Mouse (Mus musculus): ENCODE measurements around the gene Bbs7. TPM values are rescaled to one million over a fixed set of nuclear protein-coding genes. Genes with fewer than 3 reads are reported as not detected.
A peak's percentile ranks its signal among the peaks of the same experiment; 100 is the strongest.
"Not testable (repeated sequence)": the region's sequence is repeated elsewhere in the genome, so short reads cannot be mapped to it uniquely, and the experiment has no call there.

Bbs7 gene
- 9.9 and 11.7 TPM in 2 replicates for polyA plus RNA-seq (2014; fragmentation: Nextera tagmentation; extraction: Ambion mirVana)

DNA sequence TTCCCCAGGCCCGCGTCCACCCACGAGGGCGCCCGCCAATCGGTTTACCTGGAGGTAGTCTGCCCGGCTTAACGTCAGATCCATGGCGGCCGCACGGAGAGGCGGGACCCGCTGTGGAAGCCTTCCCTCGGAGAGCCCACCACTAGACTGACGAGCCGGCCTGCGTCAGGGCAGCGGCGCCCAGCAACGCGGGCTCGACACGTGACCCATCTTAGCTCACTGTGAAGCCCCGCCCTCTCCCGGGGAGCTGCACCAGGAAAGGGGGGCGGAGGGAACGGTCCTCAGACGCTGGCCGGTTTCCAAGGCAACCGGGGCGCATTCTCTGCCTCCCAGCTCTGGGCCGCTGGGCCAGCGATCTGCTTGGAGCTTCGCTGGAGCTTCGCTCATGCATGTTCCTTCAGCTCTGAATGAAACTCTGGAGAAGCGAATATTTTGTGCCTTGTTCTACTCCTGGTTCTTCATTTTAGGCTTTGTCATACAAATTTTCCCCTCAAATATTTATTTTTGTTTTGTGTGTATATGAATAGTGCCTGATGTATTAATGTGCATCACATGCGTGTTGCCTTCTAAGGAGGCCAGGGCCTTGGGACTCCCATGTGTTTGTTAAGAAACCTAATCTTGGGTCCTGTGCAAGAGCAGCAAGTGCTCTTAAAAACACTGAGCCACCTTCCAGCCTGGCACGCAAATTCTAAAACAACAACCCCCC is at the start of gene Bbs7:
Gene Bbs7, minus strand, starts transcription at position 276 of the 706 bp plus-strand sequence.
- peak; percentile 92 for DNase-seq (ENCODE audit: low spot score)
- peak within 1 kb of the TSS; percentile 85 for H3K4me2 ChIP-seq
- no peaks in the 10 kb centered on the region; the same call in 1 of the 2 replicates for H3K4me1 ChIP-seq (replicated peaks; ENCODE audit: control insufficient read depth, insufficient read depth, low read length)
- peak within 1 kb of the TSS; percentile 71 for H3K9ac ChIP-seq (ENCODE audit: low read depth, low read length)
- H3K9me3 ChIP-seq (ENCODE audit: control insufficient read depth, low read length) = no peaks in the 10 kb centered on the region
- no peaks in the 10 kb centered on the region for H3K36me3 ChIP-seq (ENCODE audit: control insufficient read depth, insufficient read depth, low read length)
- ATAC-seq (replicated peaks; ENCODE audit: low FRiP score) = peak; percentile 98
- 5% methylated on average over 38 of the region's 38 CpGs for WGBS
- no peak within 1 kb of the TSS for H3K27ac ChIP-seq (ENCODE audit: low read depth, low read length)
- H3K4me3 ChIP-seq (ENCODE audit: low read depth, low read length) = peak within 1 kb of the TSS; percentile 69
- no peaks in the 10 kb centered on the region for H3K27me3 ChIP-seq (replicated peaks; ENCODE audit: control insufficient read depth, insufficient read depth, low read length)

- H3K36me3 ChIP-seq (ENCODE audit: control insufficient read depth, insufficient read depth, low read length); H3K4me3 ChIP-seq (ENCODE audit: low read depth, low read length); ATAC-seq (replicated peaks; ENCODE audit: low FRiP score); H3K27me3 ChIP-seq (replicated peaks; ENCODE audit: control insufficient read depth, insufficient read depth, low read length); H3K9ac ChIP-seq (ENCODE audit: low read depth, low read length); H3K27ac ChIP-seq (ENCODE audit: low read depth, low read length); H3K9me3 ChIP-seq (ENCODE audit: control insufficient read depth, low read length); H3K4me2 ChIP-seq; DNase-seq (ENCODE audit: low spot score); H3K4me1 ChIP-seq (replicated peaks; ENCODE audit: control insufficient read depth, insufficient read depth, low read length): not testable (repeated sequence)
Measured at GRCm38 (mm10) chr3:36645245-36645559, 31.9 kb upstream of the Bbs7 start.

DNA sequence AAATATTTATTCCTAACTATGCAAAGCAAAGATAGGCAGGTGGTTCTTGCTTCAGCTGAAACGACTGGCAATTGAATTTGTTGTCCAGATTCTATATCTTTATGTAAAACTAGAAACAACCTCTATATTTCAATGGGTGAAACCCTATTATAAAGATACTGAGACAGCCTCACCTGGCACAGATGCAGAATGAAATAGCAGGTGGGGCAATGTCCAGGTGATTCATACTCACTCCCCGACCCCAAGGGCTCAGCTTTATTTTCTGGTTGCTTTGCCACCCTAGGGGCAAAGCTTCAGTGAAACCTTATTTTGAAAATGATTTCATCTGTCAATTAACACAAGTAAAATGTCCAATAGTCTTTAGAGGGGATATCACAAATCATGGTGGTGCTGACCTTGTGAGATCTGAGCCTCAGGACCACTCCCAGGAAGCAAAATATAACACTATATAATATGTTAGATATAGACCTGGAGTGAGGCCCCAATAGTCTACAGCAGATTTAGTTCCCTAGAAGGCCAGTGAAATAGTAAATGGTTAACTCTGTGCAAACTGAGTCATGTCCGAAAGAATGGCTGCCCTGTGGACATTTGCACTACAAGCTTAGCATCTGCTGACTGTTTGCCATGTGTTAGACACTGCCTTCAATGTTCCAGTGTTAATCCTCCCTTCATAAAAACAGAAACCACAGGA is 31.4 kb upstream of the Bbs7 start:
- H3K4me1 ChIP-seq (replicated peaks; ENCODE audit: control insufficient read depth, insufficient read depth, low read length) = no peaks in the 10 kb centered on the region
- no peak overlapping the region for H3K4me2 ChIP-seq
- H3K9me3 ChIP-seq (ENCODE audit: control insufficient read depth, low read length) = no peaks in the 10 kb centered on the region
- H3K27me3 ChIP-seq (replicated peaks; ENCODE audit: control insufficient read depth, insufficient read depth, low read length) = no peaks in the 10 kb centered on the region
- WGBS = 73% methylated on average over 3 of the region's 3 CpGs
- no peak overlapping the region for H3K27ac ChIP-seq (ENCODE audit: low read depth, low read length)
- H3K9ac ChIP-seq (ENCODE audit: low read depth, low read length) = no peak overlapping the region
- ATAC-seq (replicated peaks; ENCODE audit: low FRiP score) = no peak
- H3K4me3 ChIP-seq (ENCODE audit: low read depth, low read length) = no peak overlapping the region
- no peak for DNase-seq (ENCODE audit: low spot score)
- H3K36me3 ChIP-seq (ENCODE audit: control insufficient read depth, insufficient read depth, low read length) = no peaks in the 10 kb centered on the region

- Histone ChIP-seq H3K27me3 (replicated peaks; ENCODE audit: control insufficient read depth, insufficient read depth, low read length) (no peaks in the 10 kb centered on the region), H3K9me3 (ENCODE audit: control insufficient read depth, low read length) (no peaks in the 10 kb centered on the region), H3K36me3 (ENCODE audit: control insufficient read depth, insufficient read depth, low read length) (no peaks in the 10 kb centered on the region), H3K4me2 (no peak overlapping the region), H3K4me3 (ENCODE audit: low read depth, low read length) (no peak overlapping the region), H3K9ac (ENCODE audit: low read depth, low read length) (no peak overlapping the region), H3K27ac (ENCODE audit: low read depth, low read length) (no peak overlapping the region), H3K4me1 (replicated peaks; ENCODE audit: control insufficient read depth, insufficient read depth, low read length) (no peaks in the 10 kb centered on the region)
- 85% methylated on average over 3 of the region's 3 CpGs for WGBS
- DNase-seq (ENCODE audit: low spot score) = no peak
- no peak for ATAC-seq (replicated peaks; ENCODE audit: low FRiP score)
Measured at GRCm38 (mm10) chr3:36643354-36643753, 30.1 kb upstream of the Bbs7 start.

DNA sequence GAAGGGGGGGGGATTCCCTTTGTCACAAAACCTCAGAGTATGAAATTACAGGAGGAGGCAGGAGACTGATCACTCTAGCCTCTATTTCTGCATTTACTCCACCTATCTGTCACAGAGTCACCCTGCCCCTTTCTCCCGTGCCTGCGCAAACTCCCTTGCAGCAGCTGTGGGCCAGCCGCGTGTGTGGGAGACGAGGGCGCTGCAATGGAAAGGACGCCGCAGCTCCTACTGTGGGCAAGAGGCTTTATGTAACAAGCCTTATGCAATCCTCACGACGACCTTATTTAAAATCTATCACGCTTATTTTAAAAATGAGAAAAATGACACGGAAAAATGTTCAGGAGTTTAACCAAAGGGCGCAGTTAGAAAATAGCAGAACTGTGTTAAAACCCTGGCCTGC is 29.5 kb upstream of the Bbs7 start:
- WGBS = 78% methylated on average over 13 of the region's 13 CpGs
- no peak for DNase-seq (ENCODE audit: low spot score)

DNA sequence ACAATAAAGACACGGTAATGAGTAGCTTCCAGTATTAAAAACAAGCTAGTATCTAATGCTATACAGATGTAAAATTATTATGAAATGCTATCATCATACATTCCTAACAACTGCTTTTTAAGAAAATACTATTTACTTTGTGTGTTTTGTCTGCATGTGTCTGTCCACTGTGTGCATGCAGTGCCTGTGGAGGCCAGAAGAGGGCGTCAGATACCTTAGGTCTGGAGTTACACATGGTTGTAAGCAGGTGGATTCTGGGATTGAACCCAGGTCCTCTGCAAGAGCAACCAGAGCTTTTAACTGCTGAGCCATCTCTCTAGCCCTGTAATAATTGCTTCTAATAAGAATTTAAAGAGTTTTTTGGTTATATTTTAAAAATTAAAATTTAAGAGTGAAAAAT is 27.5 kb upstream of the Bbs7 start:
- no peaks in the 10 kb centered on the region for H3K4me1 ChIP-seq (replicated peaks; ENCODE audit: control insufficient read depth, insufficient read depth, low read length)
- ATAC-seq (replicated peaks; ENCODE audit: low FRiP score) (no peak), DNase-seq (ENCODE audit: low spot score) (no peak)
- no peak overlapping the region for H3K4me3 ChIP-seq (ENCODE audit: low read depth, low read length)
- no peaks in the 10 kb centered on the region for H3K36me3 ChIP-seq (ENCODE audit: control insufficient read depth, insufficient read depth, low read length)
- H3K9me3 ChIP-seq (ENCODE audit: control insufficient read depth, low read length) = no peaks in the 10 kb centered on the region
- no peak overlapping the region for H3K9ac ChIP-seq (ENCODE audit: low read depth, low read length)
- H3K27me3 ChIP-seq (replicated peaks; ENCODE audit: control insufficient read depth, insufficient read depth, low read length) = no peaks in the 10 kb centered on the region
- no peak overlapping the region for H3K27ac ChIP-seq (ENCODE audit: low read depth, low read length)
- H3K4me2 ChIP-seq = no peak overlapping the region
- 56% methylated on average over 2 of the region's 2 CpGs for WGBS

More for the DNA sequence above, 29.5 kb upstream of the Bbs7 start:
- no peak for ATAC-seq (replicated peaks; ENCODE audit: low FRiP score)
- Histone ChIP-seq H3K9ac (ENCODE audit: low read depth, low read length) (no peak overlapping the region), H3K27ac (ENCODE audit: low read depth, low read length) (no peak overlapping the region), H3K4me2 (no peak overlapping the region), H3K27me3 (replicated peaks; ENCODE audit: control insufficient read depth, insufficient read depth, low read length) (no peaks in the 10 kb centered on the region), H3K4me1 (replicated peaks; ENCODE audit: control insufficient read depth, insufficient read depth, low read length) (no peaks in the 10 kb centered on the region), H3K36me3 (ENCODE audit: control insufficient read depth, insufficient read depth, low read length) (no peaks in the 10 kb centered on the region), H3K9me3 (ENCODE audit: control insufficient read depth, low read length) (no peaks in the 10 kb centered on the region), H3K4me3 (ENCODE audit: low read depth, low read length) (no peak overlapping the region)

- H3K27me3 ChIP-seq (replicated peaks; ENCODE audit: control insufficient read depth, insufficient read depth, low read length) = no peaks in the 10 kb centered on the region
- DNase-seq (ENCODE audit: low spot score) (no peak), ATAC-seq (replicated peaks; ENCODE audit: low FRiP score) (no peak)
- H3K27ac ChIP-seq (ENCODE audit: low read depth, low read length) = no peak overlapping the region
- no peaks in the 10 kb centered on the region for H3K4me1 ChIP-seq (replicated peaks; ENCODE audit: control insufficient read depth, insufficient read depth, low read length)
- H3K9me3 ChIP-seq (ENCODE audit: control insufficient read depth, low read length) = no peaks in the 10 kb centered on the region
- H3K9ac ChIP-seq (ENCODE audit: low read depth, low read length) = no peak overlapping the region
- H3K4me2 ChIP-seq = no peak overlapping the region
- WGBS = 27% methylated on average over 4 of the region's 4 CpGs
- H3K36me3 ChIP-seq (ENCODE audit: control insufficient read depth, insufficient read depth, low read length) = no peaks in the 10 kb centered on the region
- no peak overlapping the region for H3K4me3 ChIP-seq (ENCODE audit: low read depth, low read length)
Measured at GRCm38 (mm10) chr3:36635449-36635848, 22.2 kb upstream of the Bbs7 start.

- DNase-seq (ENCODE audit: low spot score) (no peak), ATAC-seq (replicated peaks; ENCODE audit: low FRiP score) (no peak)
- H3K4me1 ChIP-seq (replicated peaks; ENCODE audit: control insufficient read depth, insufficient read depth, low read length) = no peaks in the 10 kb centered on the region
- no peak overlapping the region for H3K4me2 ChIP-seq
- 62% methylated on average over 2 of the region's 2 CpGs for WGBS
- H3K36me3 ChIP-seq (ENCODE audit: control insufficient read depth, insufficient read depth, low read length) = no peaks in the 10 kb centered on the region
- no peak overlapping the region for H3K4me3 ChIP-seq (ENCODE audit: low read depth, low read length)
- H3K9me3 ChIP-seq (ENCODE audit: control insufficient read depth, low read length) = no peaks in the 10 kb centered on the region
- H3K27me3 ChIP-seq (replicated peaks; ENCODE audit: control insufficient read depth, insufficient read depth, low read length) = no peaks in the 10 kb centered on the region
- no peak overlapping the region for H3K27ac ChIP-seq (ENCODE audit: low read depth, low read length)
- no peak overlapping the region for H3K9ac ChIP-seq (ENCODE audit: low read depth, low read length)
Measured at GRCm38 (mm10) chr3:36626803-36627202, 13.5 kb upstream of the Bbs7 start.

GRCm38 (mm10) chr3:36618181-36618580 is 4.9 kb upstream of the Bbs7 start:
- no peaks in the 10 kb centered on the region for H3K27me3 ChIP-seq (replicated peaks; ENCODE audit: control insufficient read depth, insufficient read depth, low read length)
- H3K9me3 ChIP-seq (ENCODE audit: control insufficient read depth, low read length) = no peaks in the 10 kb centered on the region
- DNase-seq (ENCODE audit: low spot score) (no peak), ATAC-seq (replicated peaks; ENCODE audit: low FRiP score) (no peak)
- H3K4me2 ChIP-seq = no peak overlapping the region
- H3K9ac ChIP-seq (ENCODE audit: low read depth, low read length) = no peak overlapping the region
- 57% methylated on average over 7 of the region's 7 CpGs for WGBS
- no peak overlapping the region for H3K27ac ChIP-seq (ENCODE audit: low read depth, low read length)
- H3K4me1 ChIP-seq (replicated peaks; ENCODE audit: control insufficient read depth, insufficient read depth, low read length) = no peaks in the 10 kb centered on the region
- H3K36me3 ChIP-seq (ENCODE audit: control insufficient read depth, insufficient read depth, low read length) = no peaks in the 10 kb centered on the region
- H3K4me3 ChIP-seq (ENCODE audit: low read depth, low read length) = no peak overlapping the region
